Mouse (Mus musculus) monocyte, adult 5-6 weeks (primary cell): ENCODE data around the gene Yap1. TPM values are rescaled to one million over a fixed set of nuclear protein-coding genes. Genes with fewer than 3 reads are reported as not detected.
"Not testable (repeated sequence)": the region's sequence is repeated elsewhere in the genome, so short reads cannot be mapped to it uniquely, and the experiment has no call there.

Experiments used
- ATAC-seq: fragments of 153-309, 156-312 bp; replicated peaks from 2 replicates; pipeline ENCODE4 v1.8.0; 2017; ENCODE audit warnings: mild to moderate bottlenecking; ENCODE audit not compliant: low TSS enrichment, insufficient number of reproducible peaks, severe bottlenecking, poor library complexity, low FRiP score
- total RNA-seq: library from RNA; stranded (forward); fragments of 200-1000, 200-491, 200-594 nt; gene quantifications from 3 replicates; pipeline ENCODE4 v1.2.3, GENCODE M21; 2017

Gene Yap1
- total RNA-seq, 1 experiment from 2014 or later = 2.3 TPM

- ATAC-seq = no peak
These were observed 70.0 kb downstream of the Yap1 start for GRCm38 (mm10) chr9:7934419-7934818.

- ATAC-seq = no peak
These were observed 74.8 kb downstream of the Yap1 start for GRCm38 (mm10) chr9:7929552-7929951.

GRCm38 (mm10) chr9:7928866-7929265, 75.5 kb downstream of the Yap1 start:
- ATAC-seq = no peak

- no peak for ATAC-seq
These were observed 76.1 kb downstream of the Yap1 start for GRCm38 (mm10) chr9:7928207-7928793.

- no peak for ATAC-seq
These were observed 89.5 kb downstream of the Yap1 start for GRCm38 (mm10) chr9:7914925-7915324.

GRCm38 (mm10) chr9:7914487-7914886, 89.9 kb downstream of the Yap1 start:
- no peak for ATAC-seq

GRCm38 (mm10) chr9:7913953-7914352, 90.4 kb downstream of the Yap1 start:
- ATAC-seq = no peak

GRCm38 (mm10) chr9:7907351-7907985, 96.9 kb downstream of the Yap1 start:
- no peak for ATAC-seq

GRCm38 (mm10) chr9:7906564-7906963, 97.8 kb downstream of the Yap1 start:
- no peak for ATAC-seq

- no peak for ATAC-seq
These were observed 100.6 kb downstream of the Yap1 start for GRCm38 (mm10) chr9:7903825-7904224.

GRCm38 (mm10) chr9:7903262-7903661, 101.1 kb downstream of the Yap1 start:
- ATAC-seq = no peak

GRCm38 (mm10) chr9:7902311-7902710, 102.1 kb downstream of the Yap1 start:
- ATAC-seq = no peak

GRCm38 (mm10) chr9:7900965-7901364, 103.4 kb downstream of the Yap1 start:
- ATAC-seq = no peak

- ATAC-seq = peak; percentile 87
These were observed 106.9 kb downstream of the Yap1 start for GRCm38 (mm10) chr9:7897502-7897901.

GRCm38 (mm10) chr9:7891796-7892195, 112.6 kb downstream of the Yap1 start:
- ATAC-seq = not testable (repeated sequence)

- peak; percentile 56; the same call in 1 of the 2 replicates for ATAC-seq
These were observed 113.2 kb downstream of the Yap1 start for GRCm38 (mm10) chr9:7891177-7891576.

GRCm38 (mm10) chr9:7884346-7884745, 120.0 kb downstream of the Yap1 start:
- ATAC-seq = no peak

- ATAC-seq = no peak
These were observed 122.0 kb downstream of the Yap1 start for GRCm38 (mm10) chr9:7882304-7882865.
